Mouse (Mus musculus) CH12.LX (cell line): ENCODE results near the gene Trim9.

Experiments
- MAX ChIP-seq: IDR thresholded peaks from 2 replicates; pipeline ENCODE4 v1.6.1; 2011; ENCODE audit warnings: low read length, improper control_type of control experiment
- MAZ ChIP-seq: IDR thresholded peaks from 2 replicates; pipeline ENCODE4 v1.6.1; 2012; ENCODE audit warnings: low read depth, mild to moderate bottlenecking, inconsistent platforms, low read length, improper control_type of control experiment, moderate library complexity
- POLR2A ChIP-seq: IDR thresholded peaks from 2 replicates; pipeline ENCODE4 v1.6.1; 2011; ENCODE audit warnings: low read depth, mild to moderate bottlenecking, improper control_type of control experiment, low read length
- TBP ChIP-seq: conservative IDR thresholded peaks from 2 replicates; pipeline ENCODE4 v1.6.1; 2011; ENCODE audit warnings: low read depth, low read length, improper control_type of control experiment
- UBTF ChIP-seq: IDR thresholded peaks from 2 replicates; pipeline ENCODE4 v1.6.1; 2012; ENCODE audit warnings: low read depth, mild to moderate bottlenecking, inconsistent platforms, low read length, improper control_type of control experiment, moderate library complexity
- ZMIZ1 ChIP-seq: IDR thresholded peaks from 2 replicates; pipeline ENCODE4 v1.6.1; 2012; ENCODE audit warnings: low read depth, mild to moderate bottlenecking, inconsistent platforms, low read length, improper control_type of control experiment

- no peak for TF ChIP-seq ZMIZ1
- TF ChIP-seq POLR2A: no peak
- TF ChIP-seq MAX: no peak
- no peak for TF ChIP-seq MAZ
- TF ChIP-seq UBTF: no peak
- TF ChIP-seq TBP: no peak
These were observed 77.7 kb downstream of the Trim9 start for GRCm38 (mm10) chr12:70269724-70270123.
